Mouse (Mus musculus) intestine, postnatal 0 days (tissue): ENCODE data around the gene Sostdc1. TPM values are rescaled to one million over a fixed set of nuclear protein-coding genes. Genes with fewer than 3 reads are reported as not detected.

Experiments
- ATAC-seq: fragments of 200-750 bp; cut with Nextera tagmentation; 2 replicates; pipeline ENCODE4 v1.8.0; 2017; ENCODE audit warnings: mild to moderate bottlenecking, moderate TSS enrichment, moderate library complexity
- H3K27ac ChIP-seq: fragments of 300-500 bp; sonication (generic); 2 replicates; pipeline ENCODE4 v1.5.1; 2014; ENCODE audit warnings: mild to moderate bottlenecking, low read depth, low read length, moderate library complexity
- H3K27me3 ChIP-seq: fragments of 300-500 bp; sonication (generic); replicated peaks from 2 replicates; pipeline ENCODE4 v1.6.1; 2014; ENCODE audit warnings: low read length, mixed read lengths; ENCODE audit not compliant: control insufficient read depth, insufficient read depth
- H3K36me3 ChIP-seq: fragments of 300-500 bp; sonication (generic); 2 replicates; pipeline ENCODE4 v1.6.1; 2014; ENCODE audit warnings: mild to moderate bottlenecking, moderate library complexity; ENCODE audit not compliant: control insufficient read depth, insufficient read depth
- H3K4me1 ChIP-seq: fragments of 300-500 bp; sonication (generic); replicated peaks from 2 replicates; pipeline ENCODE4 v1.6.1; 2014; ENCODE audit warnings: antibody characterized with exemption, low read length, mixed read lengths; ENCODE audit not compliant: control insufficient read depth, insufficient read depth
- H3K4me2 ChIP-seq: fragments of 300-500 bp; sonication (generic); replicated peaks from 2 replicates; pipeline ENCODE4 v1.6.1; 2014; ENCODE audit warnings: low read depth, mild to moderate bottlenecking, moderate library complexity
- H3K4me3 ChIP-seq: fragments of 300-500 bp; sonication (generic); 2 replicates; pipeline ENCODE4 v1.5.1; 2014; ENCODE audit warnings: low read depth, low read length
- H3K9ac ChIP-seq: fragments of 300-500 bp; sonication (generic); 2 replicates; pipeline ENCODE4 v1.6.1; 2014; ENCODE audit warnings: mild to moderate bottlenecking, low read depth, low read length
- H3K9me3 ChIP-seq: fragments of 300-500 bp; sonication (generic); 2 replicates; pipeline ENCODE4 v1.6.1; 2016; ENCODE audit warnings: mixed run types; ENCODE audit not compliant: control insufficient read depth
- CTCF ChIP-seq: sonication (generic); IDR thresholded peaks from 2 replicates; pipeline ENCODE4 v1.5.1; 2016; ENCODE audit warnings: low read depth, mild to moderate bottlenecking, control low read depth, antibody characterized with exemption, moderate library complexity
- WGBS: fragments of 180-500 bp; shearing (Covaris S2); extraction: QIAGEN DNeasy Blood & Tissue Kit; methylation state at CpG from one replicate; pipeline ENCODE4 v1.1.7; 2014; 5-methylcytosine and 5-hydroxymethylcytosine counted together
- polyA plus RNA-seq: library from polyadenylated mRNA; unstranded; fragments of >200 nt; fragmentation: Nextera tagmentation; extraction: Ambion mirVana; gene quantifications from 2 replicates; pipeline ENCODE4 v1.2.1, GENCODE M21; 2015

Sostdc1 gene
- 2.0 and 2.4 TPM in 2 replicates for polyA plus RNA-seq

- WGBS, result 20% methylated on average over 7 of the region's 7 CpGs
- H3K4me3 ChIP-seq, result no peak within 1 kb of the TSS
- no peak within 1 kb of the TSS for H3K27ac ChIP-seq
- H3K27me3 ChIP-seq, result no peaks in the 10 kb centered on the region
- H3K9me3 ChIP-seq, result no peaks in the 10 kb centered on the region
- no peaks in the 10 kb centered on the region for H3K36me3 ChIP-seq
- no peaks in the 10 kb centered on the region for H3K4me1 ChIP-seq
- ATAC-seq, result no peak
- no peak within 1 kb of the TSS for H3K9ac ChIP-seq
- 0 out of 2 replicates have a peak within 1 kb of the TSS, but pooled peaks have one; percentile 13 for H3K4me2 ChIP-seq
- no peak for TF ChIP-seq CTCF
Observed at GRCm38 (mm10) chr12:36313916-36314315, at the start of gene Sostdc1. TSS of gene Sostdc1 (plus strand) at chr12:36314139.

GRCm38 (mm10) chr12:36267670-36268246 lies 46.2 kb upstream of the Sostdc1 start:
- whole genome bisulfite sequencing, result 86% methylated on average over 8 of the region's 8 CpGs
- H3K9ac ChIP-seq, result no peak overlapping the region
- no peak overlapping the region for H3K4me3 ChIP-seq
- TF ChIP-seq CTCF, result no peak
- H3K4me1 ChIP-seq, result no peaks in the 10 kb centered on the region
- no peak overlapping the region for H3K4me2 ChIP-seq
- H3K9me3 ChIP-seq, result no peaks in the 10 kb centered on the region
- no peaks in the 10 kb centered on the region for H3K36me3 ChIP-seq
- no peak for ATAC-seq
- no peak overlapping the region for H3K27ac ChIP-seq
- no peaks in the 10 kb centered on the region for H3K27me3 ChIP-seq

- no peaks in the 10 kb centered on the region for H3K9me3 ChIP-seq
- H3K4me3 ChIP-seq, result no peak overlapping the region
- no peak overlapping the region for H3K4me2 ChIP-seq
- no peak overlapping the region for H3K9ac ChIP-seq
- ATAC-seq, result no peak
- H3K36me3 ChIP-seq, result no peaks in the 10 kb centered on the region
- H3K27me3 ChIP-seq, result no peaks in the 10 kb centered on the region
- TF ChIP-seq CTCF, result no peak
- H3K4me1 ChIP-seq, result no peaks in the 10 kb centered on the region
- no peak overlapping the region for H3K27ac ChIP-seq
- 56% methylated on average over 3 of the region's 3 CpGs for WGBS
Observed at GRCm38 (mm10) chr12:36274823-36275222, 39.1 kb upstream of the Sostdc1 start.

GRCm38 (mm10) chr12:36289634-36290033 lies 24.3 kb upstream of the Sostdc1 start:
- TF ChIP-seq CTCF, result no peak
- Histone ChIP-seq H3K9ac (no peak overlapping the region), H3K4me1 (no peaks in the 10 kb centered on the region), H3K4me3 (no peak overlapping the region), H3K4me2 (no peak overlapping the region), H3K27me3 (0 out of 2 replicates have a peak, but pooled peaks cover 3% of the 10 kb centered on the region), H3K9me3 (no peaks in the 10 kb centered on the region), H3K27ac (no peak overlapping the region), H3K36me3 (no peaks in the 10 kb centered on the region)
- ATAC-seq, result no peak
- 94% methylated on average over 8 of the region's 8 CpGs for WGBS

GRCm38 (mm10) chr12:36290465-36290864 lies 23.5 kb upstream of the Sostdc1 start:
- Histone ChIP-seq H3K27me3 (0 out of 2 replicates have a peak, but pooled peaks cover 3% of the 10 kb centered on the region), H3K27ac (no peak overlapping the region), H3K9me3 (no peaks in the 10 kb centered on the region), H3K36me3 (no peaks in the 10 kb centered on the region), H3K9ac (no peak overlapping the region), H3K4me1 (no peaks in the 10 kb centered on the region), H3K4me3 (no peak overlapping the region), H3K4me2 (no peak overlapping the region)
- WGBS, result 76% methylated on average over 4 of the region's 4 CpGs
- ATAC-seq, result no peak
- no peak for TF ChIP-seq CTCF

- Histone ChIP-seq H3K4me3 (no peak overlapping the region), H3K36me3 (no peaks in the 10 kb centered on the region), H3K9me3 (no peaks in the 10 kb centered on the region), H3K27ac (no peak overlapping the region), H3K27me3 (0 out of 2 replicates have a peak, but pooled peaks cover 3% of the 10 kb centered on the region), H3K4me1 (no peaks in the 10 kb centered on the region), H3K4me2 (no peak overlapping the region), H3K9ac (no peak overlapping the region)
- WGBS, result 86% methylated on average over 6 of the region's 6 CpGs
- no peak for ATAC-seq
- no peak for TF ChIP-seq CTCF
Observed at GRCm38 (mm10) chr12:36291346-36291745, 22.6 kb upstream of the Sostdc1 start.
